Mouse (Mus musculus): ENCODE results near the gene Elmsan1. TPM values are rescaled to one million over a fixed set of nuclear protein-coding genes. Genes with fewer than 3 reads are reported as not detected.
A peak's percentile ranks its signal among the peaks of the same experiment; 100 is the strongest.
"Not testable (repeated sequence)": the region's sequence is repeated elsewhere in the genome, so short reads cannot be mapped to it uniquely, and the experiment has no call there.

The Elmsan1 gene
- polyA plus RNA-seq (2016; fragmentation: Nextera tagmentation; extraction: Ambion mirVana), result 6.8 and 7.8 TPM in 2 replicates

- Histone ChIP-seq H3K4me1 (peaks cover 73% of the 10 kb centered on the region), H3K4me2 (peak within 1 kb of the TSS; percentile 96), H3K9me3 (no peaks in the 10 kb centered on the region), H3K36me3 (replicated peaks) (no peaks in the 10 kb centered on the region), H3K27ac (peak within 1 kb of the TSS; percentile 70), H3K9ac (peak within 1 kb of the TSS; percentile 83), H3K4me3 (replicated peaks) (peak within 1 kb of the TSS; percentile 75), H3K27me3 (peaks cover 21% of the 10 kb centered on the region)
- under 1% methylated on average over 75 of the region's 82 CpGs for WGBS
- peak; percentile 62 for ATAC-seq (ENCODE audit: low FRiP score)
Observed at GRCm38 (mm10) chr12:84218289-84219120, at the start of gene Elmsan1. Gene Elmsan1, minus strand, starts transcription at chr12:84218881.

- Histone ChIP-seq H3K4me3 (replicated peaks) (no peak overlapping the region), H3K9me3 (0 out of 2 replicates have a peak, but pooled peaks cover 2% of the 10 kb centered on the region), H3K36me3 (replicated peaks) (no peaks in the 10 kb centered on the region), H3K4me2 (no peak overlapping the region), H3K27me3 (peaks cover 4% of the 10 kb centered on the region; the same call in 1 of the 2 replicates), H3K27ac (no peak overlapping the region), H3K9ac (no peak overlapping the region), H3K4me1 (no peaks in the 10 kb centered on the region)
- WGBS, result 63% methylated on average over 2 of the region's 2 CpGs
- ATAC-seq (ENCODE audit: low FRiP score), result no peak
Observed at GRCm38 (mm10) chr12:84267264-84267663, 48.6 kb upstream of the Elmsan1 start.

- Histone ChIP-seq H3K4me2 (no peak overlapping the region), H3K9ac (no peak overlapping the region), H3K27me3 (no peaks in the 10 kb centered on the region), H3K4me1 (no peaks in the 10 kb centered on the region), H3K9me3 (0 out of 2 replicates have a peak, but pooled peaks cover 2% of the 10 kb centered on the region), H3K4me3 (replicated peaks) (no peak overlapping the region), H3K36me3 (replicated peaks) (no peaks in the 10 kb centered on the region), H3K27ac (no peak overlapping the region)
- WGBS, result 45% methylated on average over 7 of the region's 7 CpGs
- ATAC-seq (ENCODE audit: low FRiP score), result no peak
Observed at GRCm38 (mm10) chr12:84260363-84260762, 41.7 kb upstream of the Elmsan1 start.

- Histone ChIP-seq H3K27me3 (no peaks in the 10 kb centered on the region), H3K9ac (no peak overlapping the region), H3K4me1 (no peaks in the 10 kb centered on the region), H3K36me3 (replicated peaks) (no peaks in the 10 kb centered on the region), H3K4me2 (no peak overlapping the region), H3K27ac (no peak overlapping the region), H3K4me3 (replicated peaks) (no peak overlapping the region), H3K9me3 (no peaks in the 10 kb centered on the region)
- 75% methylated on average over 5 of the region's 5 CpGs for WGBS
- ATAC-seq (ENCODE audit: low FRiP score), result no peak
Observed at GRCm38 (mm10) chr12:84254886-84255285, 36.2 kb upstream of the Elmsan1 start.

DNA sequence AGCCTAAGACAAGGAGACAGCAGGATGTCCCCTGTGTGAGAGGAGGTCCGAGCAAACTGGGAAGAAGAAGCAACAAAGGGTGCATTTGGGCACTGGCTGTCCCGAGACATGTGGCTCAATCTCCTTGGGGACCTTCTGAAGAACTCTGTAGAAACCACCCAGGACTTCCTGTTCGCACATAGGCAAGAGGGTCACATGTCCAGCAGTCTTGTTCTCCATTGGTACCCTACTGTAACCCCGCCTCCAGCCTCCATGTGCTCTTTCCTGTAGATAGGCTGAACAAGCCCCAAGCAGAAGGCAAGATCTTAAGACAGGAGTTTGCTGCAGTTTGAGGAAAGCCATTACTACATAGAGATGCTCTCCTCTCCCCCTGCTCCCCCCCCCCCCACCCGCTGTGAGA is 34.1 kb upstream of the Elmsan1 start:
- H3K9ac ChIP-seq, result no peak overlapping the region
- 79% methylated on average over 5 of the region's 5 CpGs for WGBS
- no peak overlapping the region for H3K4me3 ChIP-seq (replicated peaks)
- no peaks in the 10 kb centered on the region for H3K4me1 ChIP-seq
- H3K27ac ChIP-seq, result no peak overlapping the region
- H3K27me3 ChIP-seq, result no peaks in the 10 kb centered on the region
- H3K36me3 ChIP-seq (replicated peaks), result no peaks in the 10 kb centered on the region
- no peaks in the 10 kb centered on the region for H3K9me3 ChIP-seq
- no peak overlapping the region for H3K4me2 ChIP-seq
- no peak for ATAC-seq (ENCODE audit: low FRiP score)

DNA sequence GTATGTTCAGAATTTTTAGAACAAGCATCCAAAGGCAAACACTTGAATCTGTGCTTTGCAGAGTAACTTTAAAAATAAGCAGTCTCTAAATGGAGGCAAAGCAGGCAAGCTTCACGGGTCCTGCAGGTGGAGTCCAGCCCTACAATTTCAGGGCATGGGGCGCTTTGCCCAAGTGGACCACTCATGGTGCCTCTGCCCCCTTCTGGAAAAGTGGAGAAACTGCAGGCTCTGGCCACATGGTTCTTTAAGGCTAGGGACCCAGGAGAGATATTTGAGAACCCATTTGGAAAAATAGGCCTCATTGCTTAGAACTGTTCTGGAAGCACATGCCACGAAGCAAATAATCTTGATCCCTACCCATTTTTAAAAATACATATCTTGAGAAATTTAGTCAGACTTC is 30.5 kb upstream of the Elmsan1 start:
- no peaks in the 10 kb centered on the region for H3K9me3 ChIP-seq
- H3K27me3 ChIP-seq, result no peaks in the 10 kb centered on the region
- 0 out of 2 replicates have a peak, but pooled peaks have one; percentile 27 for ATAC-seq (ENCODE audit: low FRiP score)
- no peak overlapping the region for H3K4me3 ChIP-seq (replicated peaks)
- 5% methylated on average over 3 of the region's 3 CpGs for WGBS
- H3K4me2 ChIP-seq, result no peak overlapping the region
- no peak overlapping the region for H3K27ac ChIP-seq
- H3K4me1 ChIP-seq, result no peaks in the 10 kb centered on the region
- H3K9ac ChIP-seq, result no peak overlapping the region
- H3K36me3 ChIP-seq (replicated peaks), result no peaks in the 10 kb centered on the region

- no peaks in the 10 kb centered on the region for H3K27me3 ChIP-seq
- no peak overlapping the region for H3K9ac ChIP-seq
- WGBS, result 71% methylated on average over 5 of the region's 5 CpGs
Observed at GRCm38 (mm10) chr12:84245683-84246082, 27.0 kb upstream of the Elmsan1 start.

DNA sequence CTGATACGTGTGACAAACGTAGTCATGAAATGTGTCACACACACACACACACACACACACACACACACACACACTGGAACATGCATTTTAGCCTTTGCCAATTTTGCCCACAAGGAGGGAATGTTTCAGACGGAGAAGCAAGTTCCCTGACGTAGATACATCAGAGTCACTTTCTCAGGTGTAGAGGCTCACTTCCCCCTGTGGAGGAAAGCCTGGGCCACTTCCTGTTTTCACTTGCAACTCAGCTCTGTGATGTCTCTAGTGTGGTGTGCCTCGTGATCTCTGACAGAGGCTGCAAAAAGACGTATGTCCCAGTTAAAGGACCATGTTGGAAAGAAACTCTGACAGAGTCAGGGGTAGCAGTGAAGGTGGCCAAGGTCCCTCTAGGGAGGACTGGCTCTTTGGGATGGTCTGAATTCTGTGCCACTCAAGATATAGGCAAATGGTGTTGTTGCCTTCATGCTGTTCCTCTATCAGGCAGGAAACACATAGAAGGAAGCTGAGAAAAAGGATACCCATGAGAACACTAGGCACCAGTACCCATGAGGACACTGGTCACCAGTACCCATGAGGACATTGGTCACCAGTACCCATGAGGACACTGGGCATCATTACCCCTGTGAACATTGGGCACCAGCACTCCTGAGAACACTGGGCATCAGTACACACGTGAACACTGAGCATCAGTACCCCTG is 24.5 kb upstream of the Elmsan1 start:
- Histone ChIP-seq H3K36me3 (replicated peaks) (no peaks in the 10 kb centered on the region), H3K27me3 (no peaks in the 10 kb centered on the region), H3K9ac (no peak overlapping the region), H3K4me3 (replicated peaks) (no peak overlapping the region), H3K4me1 (no peaks in the 10 kb centered on the region), H3K4me2 (no peak overlapping the region), H3K9me3 (no peaks in the 10 kb centered on the region), H3K27ac (no peak overlapping the region)
- WGBS, result 88% methylated on average over 7 of the region's 7 CpGs
- ATAC-seq (ENCODE audit: low FRiP score), result no peak

More at GRCm38 (mm10) chr12:84245683-84246082, 27.0 kb upstream of the Elmsan1 start:
- Histone ChIP-seq H3K4me1 (no peaks in the 10 kb centered on the region), H3K9me3 (no peaks in the 10 kb centered on the region), H3K4me3 (replicated peaks) (no peak overlapping the region), H3K27ac (no peak overlapping the region), H3K36me3 (replicated peaks) (no peaks in the 10 kb centered on the region), H3K4me2 (no peak overlapping the region)
- ATAC-seq (ENCODE audit: low FRiP score), result no peak

- not testable (repeated sequence) for H3K9me3 ChIP-seq; H3K4me2 ChIP-seq; ATAC-seq (ENCODE audit: low FRiP score); H3K4me1 ChIP-seq; H3K27ac ChIP-seq; H3K36me3 ChIP-seq (replicated peaks); H3K9ac ChIP-seq; H3K4me3 ChIP-seq (replicated peaks); H3K27me3 ChIP-seq
- 92% methylated on average over 5 of the region's 5 CpGs for WGBS
Observed at GRCm38 (mm10) chr12:84237036-84237435, 18.4 kb upstream of the Elmsan1 start.

GRCm38 (mm10) chr12:84235981-84236752 is 17.5 kb upstream of the Elmsan1 start:
- H3K9ac ChIP-seq, result no peak overlapping the region
- ATAC-seq (ENCODE audit: low FRiP score), result no peak
- H3K4me2 ChIP-seq, result no peak overlapping the region
- H3K4me3 ChIP-seq (replicated peaks), result no peak overlapping the region
- H3K9me3 ChIP-seq, result no peaks in the 10 kb centered on the region
- H3K27me3 ChIP-seq, result no peaks in the 10 kb centered on the region
- whole genome bisulfite sequencing, result 86% methylated on average over 10 of the region's 10 CpGs
- H3K27ac ChIP-seq, result no peak overlapping the region
- no peaks in the 10 kb centered on the region for H3K4me1 ChIP-seq
- no peaks in the 10 kb centered on the region for H3K36me3 ChIP-seq (replicated peaks)

GRCm38 (mm10) chr12:84235577-84235976 is 16.9 kb upstream of the Elmsan1 start:
- no peaks in the 10 kb centered on the region for H3K36me3 ChIP-seq (replicated peaks)
- H3K4me1 ChIP-seq, result no peaks in the 10 kb centered on the region
- no peak for ATAC-seq (ENCODE audit: low FRiP score)
- no peak overlapping the region for H3K9ac ChIP-seq
- H3K27me3 ChIP-seq, result no peaks in the 10 kb centered on the region
- H3K27ac ChIP-seq, result no peak overlapping the region
- no peak overlapping the region for H3K4me3 ChIP-seq (replicated peaks)
- H3K4me2 ChIP-seq, result no peak overlapping the region
- 91% methylated on average over 6 of the region's 6 CpGs for WGBS
- H3K9me3 ChIP-seq, result no peaks in the 10 kb centered on the region

- no peaks in the 10 kb centered on the region for H3K36me3 ChIP-seq (replicated peaks)
- no peak overlapping the region for H3K4me2 ChIP-seq
- no peak overlapping the region for H3K9ac ChIP-seq
- H3K9me3 ChIP-seq, result no peaks in the 10 kb centered on the region
- no peak overlapping the region for H3K27ac ChIP-seq
- no peaks in the 10 kb centered on the region for H3K27me3 ChIP-seq
- WGBS, result 92% methylated on average over 7 of the region's 8 CpGs
- no peak for ATAC-seq (ENCODE audit: low FRiP score)
- H3K4me1 ChIP-seq, result no peaks in the 10 kb centered on the region
- H3K4me3 ChIP-seq (replicated peaks), result no peak overlapping the region
Observed at GRCm38 (mm10) chr12:84233488-84234100, 14.9 kb upstream of the Elmsan1 start.
